ENCODE assay signal across 24 mouse cellular contexts in genomic region chr5:102462948-102463347, GRCm38 (mm10). TPM values are rescaled to one million over a fixed set of nuclear protein-coding genes. Genes with fewer than 3 reads are reported as not detected.
DNase-seq lines count a peak whose midpoint lies in the region; ATAC-seq and TF ChIP-seq lines count a peak whose summit lies in the region.
"Had no signal": no experiment of that assay in that cellular context is flagged by ENCODE, and none has a peak within 500 bp of the region (broad histone marks: within the 10 kb centered on the region; RNA-seq: fewer than 3 reads in every experiment).

No protein-coding gene starts in this region.

- H3K36me3 ChIP-seq in heart, embryonic 11.5 days (ENCODE audit: control insufficient read depth, insufficient read depth, low read length): no peaks in the 10 kb centered on the region
- H3K36me3 ChIP-seq: embryonic facial prominence, embryonic 12.5 days; G1E; hindbrain, embryonic 15.5 days; limb, embryonic 10.5 days had no signal

- no peaks in the 10 kb centered on the region for H3K9me3 ChIP-seq in heart, embryonic 11.5 days (replicated peaks; ENCODE audit: control insufficient read depth, low read length)
- H3K9me3 ChIP-seq: embryonic facial prominence, embryonic 12.5 days; hindbrain, embryonic 15.5 days; limb, embryonic 10.5 days had no signal

- H3K4me2 ChIP-seq in heart, embryonic 11.5 days: no peak overlapping the region
- H3K4me2 ChIP-seq: embryonic facial prominence, embryonic 12.5 days; hindbrain, embryonic 15.5 days had no signal

- no peak overlapping the region for H3K9ac ChIP-seq in heart, embryonic 11.5 days (ENCODE audit: low read depth, low read length)
- H3K9ac ChIP-seq: embryonic facial prominence, embryonic 12.5 days; forebrain, postnatal 0 days; hindbrain, embryonic 15.5 days; liver, postnatal 0 days had no signal

- no peak overlapping the region for H3K4me3 ChIP-seq in gastrocnemius, adult 2 months
- H3K4me3 ChIP-seq in heart, embryonic 11.5 days (ENCODE audit: low read depth, low read length): no peak overlapping the region
- H3K4me3 ChIP-seq in lung, adult 2 months (replicated peaks; ENCODE audit: extremely low read depth, low read depth, low read length): no peak overlapping the region
- H3K4me3 ChIP-seq: embryonic facial prominence, embryonic 12.5 days; hindbrain, embryonic 15.5 days; limb, embryonic 10.5 days; megakaryocyte, embryonic 14.5 days had no signal

- H3K27me3 ChIP-seq in heart, embryonic 11.5 days (ENCODE audit: control insufficient read depth, insufficient read depth, low read length): no peaks in the 10 kb centered on the region
- H3K27me3 ChIP-seq: CH12.LX; embryonic facial prominence, embryonic 12.5 days; hindbrain, embryonic 15.5 days; megakaryocyte, embryonic 14.5 days had no signal

- DNase-seq in gastrocnemius, adult 2 months: peak; percentile 35
- no peak for DNase-seq in gastrocnemius, postnatal 36 days
- DNase-seq in heart, adult 9 months (ENCODE audit: low spot score in 2 of 2): peak; percentile 50 to 62
- peak; percentile 17 for DNase-seq in lung, postnatal 25 days (ENCODE audit: low spot score)
- no peak for DNase-seq in lung, adult 2 months
- DNase-seq in heart, postnatal 36 days: peak; percentile 8 to 10
- DNase-seq in embryo, embryonic 10.5 days (ENCODE audit: low spot score): no peak
- DNase-seq: B cell, adult 2 months; cerebellum, adult 18-20 months; cerebellum, postnatal 14 days; forebrain, postnatal 0 days; kidney, postnatal 10 days; liver; liver, postnatal 0 days; lung, postnatal 14 days; midbrain, embryonic 14.5 days; thymus, postnatal 14 days had no signal

- no peak for TF ChIP-seq CTCF in gastrocnemius, adult 2 months (IDR thresholded peaks at IDR 0.05)
- TF ChIP-seq CTCF in lung, adult 2 months (IDR thresholded peaks at IDR 0.05; ENCODE audit: insufficient read depth, low read length): no peak

- intact Hi-C loops in gastrocnemius, adult 2 months (cut with DNase I): no loop called here
- intact Hi-C loops in gastrocnemius, postnatal 36 days (cut with DNase I): no loop called here
- intact Hi-C loops in heart, postnatal 36 days (cut with DNase I): no loop called here

- no peak for ATAC-seq in heart, embryonic 11.5 days (replicated peaks; ENCODE audit: insufficient number of reproducible peaks, low FRiP score, low TSS enrichment)
- ATAC-seq: forebrain, postnatal 0 days; liver, postnatal 0 days had no signal

- no peak overlapping the region for H3K27ac ChIP-seq in gastrocnemius, adult 2 months
- H3K27ac ChIP-seq in heart, embryonic 11.5 days (ENCODE audit: low read depth, low read length): no peak overlapping the region
- H3K27ac ChIP-seq: embryonic facial prominence, embryonic 12.5 days; hindbrain, embryonic 15.5 days; limb, embryonic 10.5 days had no signal

- WGBS in heart, embryonic 11.5 days (ENCODE audit: insufficient replicate concordance): 68% methylated on average over 3 of the region's 3 CpGs
- 70% methylated on average over 3 of the region's 3 CpGs for WGBS in lung, adult 2 months

- no peak for TF ChIP-seq POLR2A in lung, adult 2 months (IDR thresholded peaks at IDR 0.05; ENCODE audit: borderline replicate concordance, extremely low read depth, low read depth, low read length)

- 0 out of 2 replicates have a peak, but pooled peaks cover 3% of the 10 kb centered on the region for H3K4me1 ChIP-seq in heart, embryonic 11.5 days (ENCODE audit: control insufficient read depth, insufficient read depth, low read length)
- no peaks in the 10 kb centered on the region for H3K4me1 ChIP-seq in lung, adult 2 months (ENCODE audit: control insufficient read depth, insufficient read depth, low read length)
- H3K4me1 ChIP-seq: hindbrain, embryonic 15.5 days had no signal

RNA-seq across cellular contexts. Expression of gene Arhgap24, which starts 18.2 kb away (rescaled TPM):
- total RNA-seq in gastrocnemius, adult 2 months (2021): 10 to 100 TPM; 14.1 to 25.2 TPM
- 10 to 100 TPM; 17.6 to 18.5 TPM for total RNA-seq in gastrocnemius, postnatal 36 days (2021)
- 6.2 and 8.7 TPM in 2 replicates for polyA plus RNA-seq in heart, embryonic 11.5 days (2014; fragmentation: Nextera tagmentation; extraction: Ambion mirVana)
- 9.1 and 12.1 TPM in 2 replicates for polyA plus RNA-seq in lung, adult 2 months (2012; rRNA removed)
- 10 to 100 TPM; 17.2 to 33.0 TPM for total RNA-seq in heart, postnatal 36 days (2021)
- polyA plus RNA-seq: G1E had no signal

Comparison
In these comparisons a context has a peak if more than half of its experiments do, and no peak if none do; other contexts are left out.
1. DNase-seq: peak in gastrocnemius, adult 2 months (single experiment), heart, adult 9 months (2 of 2), lung, postnatal 25 days (single experiment) and heart, postnatal 36 days (2 of 2); none in gastrocnemius, postnatal 36 days (0 of 2), lung, adult 2 months (single experiment) and embryo, embryonic 10.5 days (single experiment).